Comparison of ENCODE assay signal across 25 mouse cellular contexts in genomic region chr4:41115074-41115473, GRCm38 (mm10). TPM values are rescaled to one million over a fixed set of nuclear protein-coding genes. Genes with fewer than 3 reads are reported as not detected.
A peak's percentile ranks its signal among the peaks of the same experiment; 100 is the strongest.
DNase-seq lines count a peak whose midpoint lies in the region; ATAC-seq and TF ChIP-seq lines count a peak whose summit lies in the region.
"Had no signal": no experiment of that assay in that cellular context is flagged by ENCODE, and none has a peak within 500 bp of the region (broad histone marks: within the 10 kb centered on the region; RNA-seq: fewer than 3 reads in every experiment).

No protein-coding gene starts in this region.

- H3K27ac ChIP-seq in forebrain, embryonic 11.5 days (ENCODE audit: low read depth, low read length), result no peak overlapping the region
- no peak overlapping the region for H3K27ac ChIP-seq in forebrain, embryonic 15.5 days (replicated peaks)
- H3K27ac ChIP-seq in liver, embryonic 15.5 days (replicated peaks), result 0 out of 2 replicates have a peak overlapping the region, but pooled peaks have one; percentile 6
- H3K27ac ChIP-seq in liver, postnatal 0 days (ENCODE audit: low read depth), result no peak overlapping the region
- H3K27ac ChIP-seq: embryonic facial prominence, embryonic 12.5 days; embryonic facial prominence, embryonic 15.5 days; forebrain, embryonic 10.5 days; forebrain, embryonic 13.5 days had no signal

- no peak overlapping the region for H3K4me3 ChIP-seq in forebrain, embryonic 11.5 days (ENCODE audit: low read depth, low read length)
- no peak overlapping the region for H3K4me3 ChIP-seq in forebrain, embryonic 15.5 days
- H3K4me3 ChIP-seq in liver, embryonic 15.5 days (replicated peaks), result no peak overlapping the region
- H3K4me3 ChIP-seq in liver, postnatal 0 days (ENCODE audit: low read depth, low read length), result no peak overlapping the region
- H3K4me3 ChIP-seq: embryonic facial prominence, embryonic 12.5 days; embryonic facial prominence, embryonic 15.5 days; erythroblast, embryonic 14.5 days; forebrain, embryonic 10.5 days; forebrain, embryonic 13.5 days had no signal

- peaks cover 5% of the 10 kb centered on the region; the same call in 1 of the 2 replicates for H3K36me3 ChIP-seq in forebrain, embryonic 11.5 days (ENCODE audit: control insufficient read depth, insufficient read depth, low read length)
- peaks cover 63% of the 10 kb centered on the region for H3K36me3 ChIP-seq in forebrain, embryonic 15.5 days
- H3K36me3 ChIP-seq in liver, embryonic 15.5 days (replicated peaks), result peaks cover 45% of the 10 kb centered on the region
- peaks cover 47% of the 10 kb centered on the region for H3K36me3 ChIP-seq in liver, postnatal 0 days (replicated peaks; ENCODE audit: insufficient read depth, low read length)

- no peak for TF ChIP-seq CTCF in liver, postnatal 0 days (IDR thresholded peaks at IDR 0.05; ENCODE audit: low read depth)

- peak; percentile 44 for DNase-seq in forebrain, embryonic 11.5 days (ENCODE audit: low spot score)
- DNase-seq in liver, postnatal 0 days, result no peak
- peak; percentile 8 to 54 for DNase-seq in spleen, postnatal 4 days (ENCODE audit: low spot score in 2 of 2)
- no peak for DNase-seq in spleen, postnatal 14 days (ENCODE audit: low spot score in 2 of 2)
- DNase-seq in cerebellum, postnatal 4 days (ENCODE audit: low spot score in 2 of 2), result no peak
- DNase-seq: adrenal gland, adult 8-10 months; adrenal gland, postnatal 14 days; adrenal gland, postnatal 36 days; cerebellum, adult 11-12 months; cerebellum, adult 2 months; cerebellum, adult 9-10 months; cerebellum, postnatal 10 days; cerebellum, postnatal 25 days; embryo, embryonic 11 days had no signal

- no peak for TF ChIP-seq EP300 in liver, postnatal 0 days (IDR thresholded peaks at IDR 0.05; ENCODE audit: low read depth)

- 80% methylated on average over 6 of the region's 6 CpGs for whole genome bisulfite sequencing in forebrain, embryonic 11.5 days
- WGBS in forebrain, embryonic 15.5 days, result 89% methylated on average over 6 of the region's 6 CpGs
- 77% methylated on average over 6 of the region's 6 CpGs for WGBS in liver, embryonic 15.5 days (ENCODE audit: insufficient replicate concordance)
- WGBS in liver, postnatal 0 days (ENCODE audit: insufficient replicate concordance), result 84% methylated on average over 6 of the region's 6 CpGs

- no peaks in the 10 kb centered on the region for H3K4me1 ChIP-seq in forebrain, embryonic 11.5 days (replicated peaks; ENCODE audit: control insufficient read depth, insufficient read depth, low read length)
- H3K4me1 ChIP-seq in forebrain, embryonic 15.5 days, result no peaks in the 10 kb centered on the region
- no peaks in the 10 kb centered on the region for H3K4me1 ChIP-seq in liver, embryonic 15.5 days (replicated peaks)
- H3K4me1 ChIP-seq in liver, postnatal 0 days (ENCODE audit: insufficient read depth), result no peaks in the 10 kb centered on the region
- H3K4me1 ChIP-seq: embryonic facial prominence, embryonic 12.5 days; embryonic facial prominence, embryonic 15.5 days; forebrain, embryonic 10.5 days; forebrain, embryonic 13.5 days had no signal

- no peak overlapping the region for H3K9ac ChIP-seq in forebrain, embryonic 11.5 days (ENCODE audit: low read length)
- no peak overlapping the region for H3K9ac ChIP-seq in forebrain, embryonic 15.5 days (replicated peaks)
- H3K9ac ChIP-seq in liver, embryonic 15.5 days, result no peak overlapping the region
- no peak overlapping the region for H3K9ac ChIP-seq in liver, postnatal 0 days (replicated peaks)
- H3K9ac ChIP-seq: embryonic facial prominence, embryonic 12.5 days; embryonic facial prominence, embryonic 15.5 days; forebrain, embryonic 13.5 days had no signal

- no peak overlapping the region for H3K4me2 ChIP-seq in forebrain, embryonic 11.5 days (ENCODE audit: low read depth, low read length, severe bottlenecking)
- H3K4me2 ChIP-seq in forebrain, embryonic 15.5 days (replicated peaks), result no peak overlapping the region
- no peak overlapping the region for H3K4me2 ChIP-seq in liver, embryonic 15.5 days
- no peak overlapping the region for H3K4me2 ChIP-seq in liver, postnatal 0 days (ENCODE audit: low read depth, low read length)
- H3K4me2 ChIP-seq: embryonic facial prominence, embryonic 12.5 days; embryonic facial prominence, embryonic 15.5 days; forebrain, embryonic 13.5 days had no signal

- no peak for ATAC-seq in forebrain, embryonic 11.5 days (replicated peaks; ENCODE audit: low FRiP score)
- no peak for ATAC-seq in forebrain, embryonic 15.5 days (replicated peaks)
- no peak for ATAC-seq in liver, embryonic 15.5 days (ENCODE audit: insufficient read depth)
- no peak for ATAC-seq in liver, postnatal 0 days
- ATAC-seq: activated CD4-positive, CD25-positive, alpha-beta regulatory T cell, adult 4 months; forebrain, embryonic 13.5 days; forebrain, embryonic 16.5 days; Patski had no signal

- H3K9me3 ChIP-seq in forebrain, embryonic 11.5 days (ENCODE audit: control insufficient read depth, low read length), result no peaks in the 10 kb centered on the region
- H3K9me3 ChIP-seq in forebrain, embryonic 15.5 days, result no peaks in the 10 kb centered on the region
- H3K9me3 ChIP-seq in liver, embryonic 15.5 days (replicated peaks), result no peaks in the 10 kb centered on the region
- H3K9me3 ChIP-seq in liver, postnatal 0 days (ENCODE audit: low read length), result no peaks in the 10 kb centered on the region
- H3K9me3 ChIP-seq: embryonic facial prominence, embryonic 12.5 days; embryonic facial prominence, embryonic 15.5 days; forebrain, embryonic 10.5 days; forebrain, embryonic 13.5 days; G1E had no signal

- H3K27me3 ChIP-seq in forebrain, embryonic 11.5 days (ENCODE audit: control insufficient read depth, insufficient read depth, low read length), result no peaks in the 10 kb centered on the region
- no peaks in the 10 kb centered on the region for H3K27me3 ChIP-seq in forebrain, embryonic 15.5 days
- no peaks in the 10 kb centered on the region for H3K27me3 ChIP-seq in liver, embryonic 15.5 days
- no peaks in the 10 kb centered on the region for H3K27me3 ChIP-seq in liver, postnatal 0 days (ENCODE audit: insufficient read depth, low read length)
- H3K27me3 ChIP-seq: embryonic facial prominence, embryonic 12.5 days; embryonic facial prominence, embryonic 15.5 days; forebrain, embryonic 13.5 days; Patski had no signal

RNA-seq across cellular contexts. Expression of gene Nol6, which starts 9.2 kb away (rescaled TPM):
- polyA plus RNA-seq in forebrain, embryonic 11.5 days (2014; fragmentation: Nextera tagmentation; extraction: Ambion mirVana), result 30.9 and 31.6 TPM in 2 replicates
- 35.3 and 36.2 TPM in 2 replicates for polyA plus RNA-seq in forebrain, embryonic 15.5 days (2015; fragmentation: Nextera tagmentation; extraction: Ambion mirVana)
- 9.2 and 9.7 TPM in 2 replicates for polyA plus RNA-seq in liver, embryonic 15.5 days (2015; fragmentation: Nextera tagmentation; extraction: Ambion mirVana)
- 4.3 and 4.7 TPM in 2 replicates for polyA plus RNA-seq in liver, postnatal 0 days (2015; fragmentation: Nextera tagmentation; extraction: Ambion mirVana)

RNA-seq across cellular contexts. Expression of gene Aqp3, which starts 17.1 kb away (rescaled TPM):
- polyA plus RNA-seq in forebrain, embryonic 11.5 days (2014; fragmentation: Nextera tagmentation; extraction: Ambion mirVana), result 1.6 and 2.1 TPM in 2 replicates
- 0.51 TPM in 1 of 2 replicates, not detected in the other for polyA plus RNA-seq in forebrain, embryonic 15.5 days (2015; fragmentation: Nextera tagmentation; extraction: Ambion mirVana)
- 12.3 and 12.8 TPM in 2 replicates for polyA plus RNA-seq in liver, embryonic 15.5 days (2015; fragmentation: Nextera tagmentation; extraction: Ambion mirVana)
- polyA plus RNA-seq in liver, postnatal 0 days (2015; fragmentation: Nextera tagmentation; extraction: Ambion mirVana), result 7.3 and 10.7 TPM in 2 replicates
- polyA plus RNA-seq: forebrain, embryonic 13.5 days had no signal

RNA-seq across cellular contexts. Expression of gene Ube2r2, which starts 20.5 kb away (rescaled TPM):
- polyA plus RNA-seq in forebrain, embryonic 11.5 days (2014; fragmentation: Nextera tagmentation; extraction: Ambion mirVana), result 97.3 and 105 TPM in 2 replicates
- polyA plus RNA-seq in forebrain, embryonic 15.5 days (2015; fragmentation: Nextera tagmentation; extraction: Ambion mirVana), result 62.0 and 67.1 TPM in 2 replicates
- 45.4 and 47.8 TPM in 2 replicates for polyA plus RNA-seq in liver, embryonic 15.5 days (2015; fragmentation: Nextera tagmentation; extraction: Ambion mirVana)
- polyA plus RNA-seq in liver, postnatal 0 days (2015; fragmentation: Nextera tagmentation; extraction: Ambion mirVana), result 39.4 and 43.9 TPM in 2 replicates

Comparison
In these comparisons a context has a peak if more than half of its experiments do, and no peak if none do; other contexts are left out.
1. DNase-seq: peak in forebrain, embryonic 11.5 days (single experiment) and spleen, postnatal 4 days (2 of 2); none in liver, postnatal 0 days (single experiment), spleen, postnatal 14 days (0 of 2) and cerebellum, postnatal 4 days (0 of 2).